Mouse (Mus musculus) MEL (cell line): ENCODE results near the gene Eri3. TPM values are rescaled to one million over a fixed set of nuclear protein-coding genes. Genes with fewer than 3 reads are reported as not detected.

ENCODE experiments used
- DNase-seq: peaks from one replicate; pipeline ENCODE4 v3.0.0; 2011; ENCODE audit warnings: low read depth, low spot score
- H3K27ac ChIP-seq: 2 replicates; pipeline ENCODE4 v1.5.1; 2012; ENCODE audit warnings: low read depth, mild to moderate bottlenecking, control low read depth, low read length, moderate library complexity; ENCODE audit not compliant: control insufficient read depth
- H3K27me3 ChIP-seq, 2 experiments: fragments of 150-350 bp in 1 of 2; sonication (generic) in 1 of 2; 2 replicates each; pipeline ENCODE4 v1.6.1; 2012; ENCODE audit warnings: low read length in 2 of 2, mild to moderate bottlenecking in 2 of 2, improper control_type of control experiment in 1 of 2, moderate library complexity in 1 of 2; ENCODE audit not compliant: insufficient read depth in 2 of 2, control insufficient read depth in 1 of 2
- H3K36me3 ChIP-seq, 2 experiments: 2 replicates each; pipeline ENCODE4 v1.6.1; 2012 to 2014; ENCODE audit warnings: low read length in 2 of 2, improper control_type of control experiment in 1 of 2, inconsistent platforms in 1 of 2, mild to moderate bottlenecking in 1 of 2; ENCODE audit not compliant: insufficient read depth in 2 of 2, control insufficient read depth in 1 of 2
- H3K4me1 ChIP-seq, 2 experiments: fragments of 150-350 bp in 1 of 2; sonication (generic) in 1 of 2; 2 replicates each; pipeline ENCODE4 v1.6.1; 2012; ENCODE audit warnings: low read length in 2 of 2, improper control_type of control experiment in 1 of 2, mild to moderate bottlenecking in 1 of 2; ENCODE audit not compliant: insufficient read depth in 2 of 2, control insufficient read depth in 1 of 2
- H3K4me3 ChIP-seq, 2 experiments: fragments of 150-350 bp in 1 of 2; sonication (generic) in 1 of 2; 2 replicates each; pipeline ENCODE4 v1.5.1; 2012; ENCODE audit warnings: low read depth in 2 of 2, low read length in 2 of 2, mild to moderate bottlenecking in 2 of 2, moderate library complexity in 2 of 2, control low read depth in 1 of 2, improper control_type of control experiment in 1 of 2; ENCODE audit not compliant: control insufficient read depth in 1 of 2, insufficient read depth in 1 of 2
- H3K79me2 ChIP-seq: 2 replicates; pipeline ENCODE4 v1.6.1; 2012; ENCODE audit warnings: mild to moderate bottlenecking, low read length, moderate library complexity; ENCODE audit not compliant: control insufficient read depth, poor library complexity, insufficient read depth
- H3K9ac ChIP-seq: 2 replicates; pipeline ENCODE4 v1.6.1; 2012; ENCODE audit warnings: low read depth, mild to moderate bottlenecking, control low read depth, low read length, moderate library complexity; ENCODE audit not compliant: control insufficient read depth, poor library complexity, severe bottlenecking
- H3K9me3 ChIP-seq: fragments of 150-350 bp; sonication (generic); replicated peaks from 2 replicates; pipeline ENCODE4 v1.6.1; 2012; ENCODE audit warnings: mild to moderate bottlenecking, low read length, improper control_type of control experiment, moderate library complexity; ENCODE audit not compliant: insufficient read depth
- CHD1 ChIP-seq: IDR thresholded peaks from 2 replicates; pipeline ENCODE4 v1.6.1; 2012; ENCODE audit warnings: low read depth, mild to moderate bottlenecking, inconsistent platforms, low read length, improper control_type of control experiment
- CTCF ChIP-seq, 3 experiments: IDR thresholded peaks in 2 of 3; conservative IDR thresholded peaks in 1 of 3; 2 replicates each; pipeline ENCODE4 v1.5.1; 2011 to 2012; ENCODE audit warnings: low read length in 3 of 3, low read depth in 2 of 3, mild to moderate bottlenecking in 2 of 3, improper control_type of control experiment in 1 of 3, inconsistent platforms in 1 of 3, mixed read lengths in 1 of 3, moderate library complexity in 1 of 3; ENCODE audit not compliant: control insufficient read depth in 1 of 3, insufficient read depth in 1 of 3, poor library complexity in 1 of 3, severe bottlenecking in 1 of 3
- ELF1 ChIP-seq: IDR thresholded peaks from 2 replicates; pipeline ENCODE4 v1.6.1; 2014; ENCODE audit warnings: low read depth, mild to moderate bottlenecking, inconsistent platforms, low read length, improper control_type of control experiment, moderate library complexity
- EP300 ChIP-seq, 2 experiments: IDR thresholded peaks; 2 replicates each; pipeline ENCODE4 v1.6.1; 2011; ENCODE audit warnings: improper control_type of control experiment in 2 of 2, low read length in 2 of 2, low read depth in 1 of 2, mild to moderate bottlenecking in 1 of 2
- ETS1 ChIP-seq: IDR thresholded peaks from 2 replicates; pipeline ENCODE4 v1.6.1; 2012; ENCODE audit warnings: low read depth, mild to moderate bottlenecking, inconsistent platforms, low read length, improper control_type of control experiment, moderate library complexity
- GATA1 ChIP-seq: IDR thresholded peaks from 2 replicates; pipeline ENCODE4 v1.6.1; 2011; ENCODE audit warnings: low read depth, low read length, improper control_type of control experiment
- HCFC1 ChIP-seq: IDR thresholded peaks from 2 replicates; pipeline ENCODE4 v1.6.1; 2012; ENCODE audit warnings: low read depth, mild to moderate bottlenecking, inconsistent platforms, low read length, improper control_type of control experiment, moderate library complexity
- JUND ChIP-seq: IDR thresholded peaks from 2 replicates; pipeline ENCODE4 v1.6.1; 2011; ENCODE audit warnings: low read depth, mild to moderate bottlenecking, improper control_type of control experiment, low read length
- MAZ ChIP-seq: IDR thresholded peaks from 2 replicates; pipeline ENCODE4 v1.6.1; 2012; ENCODE audit warnings: low read depth, mild to moderate bottlenecking, inconsistent platforms, low read length, improper control_type of control experiment
- POLR2AphosphoS5 ChIP-seq: IDR thresholded peaks from 2 replicates; pipeline ENCODE4 v1.6.1; 2012; ENCODE audit warnings: low read depth, borderline replicate concordance, mild to moderate bottlenecking, inconsistent platforms, low read length, moderate library complexity, mixed read lengths
- SIN3A ChIP-seq: IDR thresholded peaks from 2 replicates; pipeline ENCODE4 v1.6.1; 2012; ENCODE audit warnings: low read length, improper control_type of control experiment, inconsistent platforms
- SMC3 ChIP-seq: IDR thresholded peaks from 2 replicates; pipeline ENCODE4 v1.6.1; 2011; ENCODE audit warnings: low read depth, low read length, improper control_type of control experiment
- TBP ChIP-seq: IDR thresholded peaks from 2 replicates; pipeline ENCODE4 v1.8.0; 2011; ENCODE audit warnings: low read depth, low read length, improper control_type of control experiment
- TCF12 ChIP-seq: IDR thresholded peaks from 2 replicates; pipeline ENCODE4 v1.6.1; 2014; ENCODE audit warnings: low read depth, mild to moderate bottlenecking, inconsistent platforms, low read length, improper control_type of control experiment, moderate library complexity
- USF1 ChIP-seq: IDR thresholded peaks from 2 replicates; pipeline ENCODE4 v1.6.1; 2014; ENCODE audit warnings: low read depth, mild to moderate bottlenecking, inconsistent platforms, low read length, improper control_type of control experiment, moderate library complexity
- USF2 ChIP-seq, 2 experiments: IDR thresholded peaks; 2 replicates each; pipeline ENCODE4 v1.6.1; 2011 to 2012; ENCODE audit warnings: improper control_type of control experiment in 2 of 2, low read length in 2 of 2, borderline replicate concordance in 1 of 2, inconsistent platforms in 1 of 2, low read depth in 1 of 2, mild to moderate bottlenecking in 1 of 2; ENCODE audit not compliant: insufficient read depth in 1 of 2
- ZKSCAN1 ChIP-seq: IDR thresholded peaks from 2 replicates; pipeline ENCODE4 v1.6.1; 2012; ENCODE audit warnings: low read depth, mild to moderate bottlenecking, inconsistent platforms, low read length, improper control_type of control experiment, moderate library complexity
- ZNF384 ChIP-seq: IDR thresholded peaks from 2 replicates; pipeline ENCODE4 v1.6.1; 2012; ENCODE audit warnings: low read depth, mild to moderate bottlenecking, inconsistent platforms, low read length, improper control_type of control experiment
- polyA plus RNA-seq, 2 experiments: library from polyadenylated mRNA; stranded (reverse) in 1 of 2; unstranded in 1 of 2; fragments of >175 nt in 1 of 2; fragments of >200 nt in 1 of 2; gene quantifications; 2 replicates each; pipeline versions ENCODE4 v1.2.1 to v1.2.4; 2012; ENCODE audit warnings: low replicate concordance in 2 of 2, low read depth in 1 of 2; ENCODE audit not compliant: insufficient read length in 2 of 2, insufficient read depth in 1 of 2, missing spikeins in 1 of 2
- total RNA-seq: library from RNA; depleted of rRNA; stranded (reverse); fragments of 300-350 nt; gene quantifications from 2 replicates; pipeline ENCODE4 v1.2.3, GENCODE M21; 2012

Gene Eri3
- total and polyA plus RNA-seq, 3 experiments, result 36.7 to 63.9 TPM; not detected in 1

DNA sequence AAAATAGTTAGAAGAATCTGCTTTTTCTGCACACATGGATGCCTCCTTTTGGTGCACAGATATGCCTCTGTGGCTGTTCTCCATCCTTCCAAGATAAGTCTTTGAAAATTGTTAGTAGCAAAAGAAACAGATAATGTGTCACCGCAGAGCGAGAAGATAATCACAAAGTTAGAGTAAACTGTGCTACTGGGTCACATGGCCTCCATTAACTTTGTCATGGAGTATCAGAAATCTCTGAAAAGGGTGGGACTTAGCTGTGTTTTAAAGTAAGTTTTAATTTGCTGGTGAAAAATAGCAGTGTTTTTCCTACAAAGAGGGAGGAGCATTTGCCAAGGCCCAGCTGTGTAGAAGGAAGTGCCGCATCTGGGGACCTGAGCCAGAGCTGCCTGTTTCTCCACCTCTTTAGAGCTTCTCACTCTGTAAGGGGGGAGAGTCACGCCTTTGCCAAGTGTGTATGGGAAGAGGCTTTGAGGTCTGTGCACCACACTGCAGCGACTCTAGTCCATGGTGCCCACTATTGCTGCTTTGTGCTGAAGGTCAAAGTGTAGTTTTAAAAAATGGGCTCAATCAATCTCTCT, 7.0 kb downstream of the Eri3 start (continued):
- TF ChIP-seq ELF1 (0 out of 2 replicates have a peak, but pooled peaks have one; percentile 32), MAZ (no peak), SMC3 (no peak), ZNF384 (no peak), USF2 (IDR thresholded peaks at IDR 0.05; ENCODE audit: borderline replicate concordance in 1 of 2, insufficient read depth in 1 of 2, low read depth in 1 of 2, low read length in 2 of 2) (peak in 1 of 2 experiments; percentile 60; a peak in 1 of 4 replicates), CHD1 (no peak), JUND (no peak), POLR2AphosphoS5 (no peak), TCF12 (peak; percentile 53; the same call in 1 of the 2 replicates)

DNA sequence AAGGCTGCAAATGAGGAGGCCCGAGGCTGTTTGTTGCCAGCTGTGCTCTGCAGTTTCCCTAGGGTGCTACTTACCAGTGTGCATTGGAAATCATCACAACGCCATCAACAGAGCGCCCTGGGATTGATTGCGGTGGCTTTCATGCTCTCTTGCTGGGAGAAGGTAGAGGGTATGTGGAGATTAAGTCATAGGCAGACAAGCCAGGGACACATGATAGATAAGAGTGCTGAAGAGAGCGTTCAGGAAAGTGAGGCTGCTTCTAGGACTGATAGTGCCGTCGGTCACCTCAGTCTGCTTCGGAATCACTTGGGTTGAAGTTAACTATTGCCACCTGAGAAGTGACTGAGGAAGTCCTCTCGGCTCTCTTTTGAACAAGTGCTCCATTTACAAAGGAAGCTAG, 13.8 kb downstream of the Eri3 start:
- peaks cover 3 to 7% of the 10 kb centered on the region in 2 experiments; a peak in 1 of 4 replicates for H3K4me1 ChIP-seq
- H3K4me3 ChIP-seq, result no peak overlapping the region
- no peaks in the 10 kb centered on the region for H3K9me3 ChIP-seq
- TF ChIP-seq USF1 (peak; percentile 46; the same call in 1 of the 2 replicates), ZKSCAN1 (no peak), TBP (peak; percentile 60; the same call in 1 of the 2 replicates), SIN3A (0 out of 2 replicates have a peak, but pooled peaks have one; percentile 20), TCF12 (0 out of 2 replicates have a peak, but pooled peaks have one; percentile 15), ETS1 (peak; percentile 64), EP300 (IDR thresholded peaks at IDR 0.05; ENCODE audit: low read depth in 1 of 2, low read length in 2 of 2) (peak; percentile 15 to 39; a peak in 2 of 4 replicates), GATA1 (peak; percentile 62), JUND (no peak)
- peaks cover 5 to 6% of the 10 kb centered on the region in 2 experiments for H3K36me3 ChIP-seq
- H3K79me2 ChIP-seq, result no peaks in the 10 kb centered on the region; the same call in 1 of the 2 replicates
- peak; percentile 67 for DNase-seq
- no peak overlapping the region for H3K27ac ChIP-seq
- H3K9ac ChIP-seq, result no peak overlapping the region
- H3K27me3 ChIP-seq, result no peaks in the 10 kb centered on the region

- no peak for DNase-seq
- H3K9me3 ChIP-seq, result no peaks in the 10 kb centered on the region
- no peaks in the 10 kb centered on the region for H3K27me3 ChIP-seq
- no peaks in the 10 kb centered on the region for H3K79me2 ChIP-seq
- peaks cover 4 to 5% of the 10 kb centered on the region in 2 experiments for H3K36me3 ChIP-seq
- H3K27ac ChIP-seq, result no peak overlapping the region
- H3K4me1 ChIP-seq, result peaks cover 3 to 4% of the 10 kb centered on the region in 2 experiments; a peak in 1 of 4 replicates
- H3K9ac ChIP-seq, result no peak overlapping the region
- no peak overlapping the region for H3K4me3 ChIP-seq
- TF ChIP-seq CTCF (IDR thresholded peaks at IDR 0.05 in 2 of 3, conservative IDR thresholded peaks at IDR 0.05 in 1 of 3; ENCODE audit: control insufficient read depth in 1 of 3, insufficient read depth in 1 of 3, low read depth in 2 of 3, low read length in 3 of 3, poor library complexity in 1 of 3, severe bottlenecking in 1 of 3) (no peak), HCFC1 (no peak)
Observed at GRCm38 (mm10) chr4:117568846-117569245, 18.7 kb downstream of the Eri3 start.
